Mouse (Mus musculus): ENCODE data around the gene Hand1.
A peak's percentile ranks its signal among the peaks of the same experiment; 100 is the strongest.
"Not testable (repeated sequence)": the region's sequence is repeated elsewhere in the genome, so short reads cannot be mapped to it uniquely, and the experiment has no call there.

The Hand1 gene

GRCm38 (mm10) chr11:57833296-57833977 lies 819 bp upstream of the Hand1 start:
- no peak for DNase-seq (ENCODE audit: low spot score in 2 of 2)

- no peak for DNase-seq (ENCODE audit: low spot score in 2 of 2)
These were observed 757 bp downstream of the Hand1 start for GRCm38 (mm10) chr11:57831861-57832260.

- DNase-seq (ENCODE audit: low spot score in 2 of 2) = no peak
These were observed 1.3 kb downstream of the Hand1 start for GRCm38 (mm10) chr11:57831281-57831781.

GRCm38 (mm10) chr11:57829871-57830775 lies 2.5 kb downstream of the Hand1 start:
- DNase-seq (ENCODE audit: low spot score in 2 of 2) = no peak

- DNase-seq (ENCODE audit: low spot score in 2 of 2) = no peak
These were observed 3.4 kb downstream of the Hand1 start for GRCm38 (mm10) chr11:57828955-57829870.

GRCm38 (mm10) chr11:57827915-57828545 lies 4.6 kb downstream of the Hand1 start:
- DNase-seq (ENCODE audit: low spot score in 2 of 2) = no peak

- DNase-seq (ENCODE audit: low spot score in 2 of 2) = no peak
These were observed 5.3 kb downstream of the Hand1 start for GRCm38 (mm10) chr11:57827048-57827914.

- DNase-seq (ENCODE audit: low spot score in 2 of 2) = not testable (repeated sequence)
These were observed 7.4 kb downstream of the Hand1 start for GRCm38 (mm10) chr11:57825234-57825633.

GRCm38 (mm10) chr11:57823714-57824113 lies 8.9 kb downstream of the Hand1 start:
- no peak for DNase-seq (ENCODE audit: low spot score in 2 of 2)

GRCm38 (mm10) chr11:57823159-57823558 lies 9.5 kb downstream of the Hand1 start:
- not testable (repeated sequence) for DNase-seq (ENCODE audit: low spot score in 2 of 2)

- DNase-seq (ENCODE audit: low spot score in 2 of 2) = peak; percentile 74 to 80
These were observed 12.5 kb downstream of the Hand1 start for GRCm38 (mm10) chr11:57819999-57820581.

- DNase-seq (ENCODE audit: low spot score in 2 of 2) = no peak
These were observed 14.4 kb downstream of the Hand1 start for GRCm38 (mm10) chr11:57818189-57818588.

GRCm38 (mm10) chr11:57813641-57814040 lies 19.0 kb downstream of the Hand1 start:
- no peak for DNase-seq (ENCODE audit: low spot score in 2 of 2)

- no peak for DNase-seq (ENCODE audit: low spot score in 2 of 2)
These were observed 20.4 kb downstream of the Hand1 start for GRCm38 (mm10) chr11:57812212-57812611.

- no peak for DNase-seq (ENCODE audit: low spot score in 2 of 2)
These were observed 21.6 kb downstream of the Hand1 start for GRCm38 (mm10) chr11:57811006-57811405.

- no peak for DNase-seq (ENCODE audit: low spot score in 2 of 2)
These were observed 22.9 kb downstream of the Hand1 start for GRCm38 (mm10) chr11:57809732-57810098.

- no peak for DNase-seq (ENCODE audit: low spot score in 2 of 2)
These were observed 23.4 kb downstream of the Hand1 start for GRCm38 (mm10) chr11:57809017-57809731.

GRCm38 (mm10) chr11:57805047-57805446 lies 27.6 kb downstream of the Hand1 start:
- no peak for DNase-seq (ENCODE audit: low spot score in 2 of 2)

GRCm38 (mm10) chr11:57802511-57802870 lies 30.1 kb downstream of the Hand1 start:
- DNase-seq (ENCODE audit: low spot score in 2 of 2) = peak in 1 of 2 experiments; percentile 34

All from right cerebral cortex, adult 2 months (tissue).